ENCODE assay signal across 8 mouse cellular contexts in the genomic region with DNA sequence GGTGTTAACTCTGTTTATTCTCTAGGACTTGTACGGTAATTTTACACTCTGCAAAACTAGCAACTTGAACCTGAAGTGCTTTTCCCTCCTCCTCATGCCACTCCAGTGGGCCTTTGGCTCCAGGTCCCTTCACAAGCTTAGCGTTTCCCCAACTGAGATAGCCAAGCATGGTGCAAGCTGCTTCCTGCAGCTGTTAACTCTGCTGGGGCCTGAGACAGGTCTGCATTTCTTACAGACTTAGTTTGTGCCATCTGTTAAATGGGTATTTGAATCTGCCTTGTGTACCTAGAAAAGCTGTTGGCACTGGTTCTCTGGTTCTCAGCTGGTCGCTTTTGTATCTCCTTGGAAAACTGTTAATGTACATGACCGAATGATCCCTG.
DNase-seq lines count a peak whose midpoint lies in the region; ATAC-seq lines count a peak whose summit lies in the region.

No protein-coding gene starts in this region.

- peak overlapping the region; percentile 93 for H3K4me3 ChIP-seq in megakaryocyte, embryonic 14.5 days (replicated peaks)
- H3K4me3 ChIP-seq in forebrain, embryonic 14.5 days (ENCODE audit: low read depth, low read length) = peak overlapping the region; percentile 35
- peak overlapping the region; percentile 49 for H3K4me3 ChIP-seq in liver, embryonic 15.5 days (replicated peaks)
- peak overlapping the region; percentile 50 for H3K4me3 ChIP-seq in stomach, embryonic 16.5 days (replicated peaks; ENCODE audit: low read length)

- no peak for ATAC-seq in megakaryocyte, adult 5-6 weeks (ENCODE audit: poor library complexity, severe bottlenecking)
- ATAC-seq in forebrain, embryonic 14.5 days = no peak
- ATAC-seq in liver, embryonic 15.5 days (ENCODE audit: insufficient read depth) = no peak
- ATAC-seq in stomach, embryonic 16.5 days (ENCODE audit: insufficient read depth, low FRiP score) = no peak

- H3K4me1 ChIP-seq in megakaryocyte, embryonic 14.5 days = peaks cover 65% of the 10 kb centered on the region
- H3K4me1 ChIP-seq in forebrain, embryonic 14.5 days (ENCODE audit: control insufficient read depth, insufficient read depth, low read length) = peaks cover 10% of the 10 kb centered on the region
- H3K4me1 ChIP-seq in liver, embryonic 15.5 days (replicated peaks) = peaks cover 26% of the 10 kb centered on the region
- H3K4me1 ChIP-seq in stomach, embryonic 16.5 days (ENCODE audit: control insufficient read depth, insufficient read depth, low read length) = peaks cover 53% of the 10 kb centered on the region

- no peaks in the 10 kb centered on the region for H3K9me3 ChIP-seq in megakaryocyte, embryonic 14.5 days
- H3K9me3 ChIP-seq in forebrain, embryonic 14.5 days (replicated peaks; ENCODE audit: control insufficient read depth, low read length) = no peaks in the 10 kb centered on the region
- H3K9me3 ChIP-seq in liver, embryonic 15.5 days (replicated peaks) = no peaks in the 10 kb centered on the region
- H3K9me3 ChIP-seq in stomach, embryonic 16.5 days (replicated peaks; ENCODE audit: control insufficient read depth, low read length) = no peaks in the 10 kb centered on the region

- DNase-seq in forebrain, embryonic 14.5 days (ENCODE audit: low spot score) = no peak
- DNase-seq in urinary bladder, postnatal 10 days (ENCODE audit: low spot score) = no peak
- no peak for DNase-seq in embryo, embryonic 9.5 days (ENCODE audit: extremely low spot score)
- no peak for DNase-seq in layer of hippocampus, adult 9-10 months (ENCODE audit: low spot score)

- no peaks in the 10 kb centered on the region for H3K36me3 ChIP-seq in megakaryocyte, embryonic 14.5 days (replicated peaks; ENCODE audit: low read length)
- no peaks in the 10 kb centered on the region for H3K36me3 ChIP-seq in forebrain, embryonic 14.5 days (ENCODE audit: control insufficient read depth, insufficient read depth, low read length)
- no peaks in the 10 kb centered on the region for H3K36me3 ChIP-seq in liver, embryonic 15.5 days (replicated peaks)
- H3K36me3 ChIP-seq in stomach, embryonic 16.5 days (ENCODE audit: control insufficient read depth, insufficient read depth, low read length) = no peaks in the 10 kb centered on the region

- peaks cover 2% of the 10 kb centered on the region for H3K27me3 ChIP-seq in megakaryocyte, embryonic 14.5 days (replicated peaks)
- H3K27me3 ChIP-seq in forebrain, embryonic 14.5 days (replicated peaks; ENCODE audit: control insufficient read depth, insufficient read depth, low read length) = no peaks in the 10 kb centered on the region
- peaks cover 9% of the 10 kb centered on the region; the same call in 1 of the 2 replicates for H3K27me3 ChIP-seq in liver, embryonic 15.5 days
- H3K27me3 ChIP-seq in stomach, embryonic 16.5 days (ENCODE audit: control insufficient read depth, insufficient read depth, low read length) = no peaks in the 10 kb centered on the region

- peak overlapping the region; percentile 59 for H3K9ac ChIP-seq in forebrain, embryonic 14.5 days (ENCODE audit: low read length)
- no peak overlapping the region for H3K9ac ChIP-seq in liver, embryonic 15.5 days
- peak overlapping the region; percentile 77 for H3K9ac ChIP-seq in stomach, embryonic 16.5 days (ENCODE audit: low read length)

- peak overlapping the region; percentile 66 for H3K4me2 ChIP-seq in forebrain, embryonic 14.5 days (ENCODE audit: low read length)
- H3K4me2 ChIP-seq in liver, embryonic 15.5 days = peak overlapping the region; percentile 84
- peak overlapping the region; percentile 74 for H3K4me2 ChIP-seq in stomach, embryonic 16.5 days (ENCODE audit: low read depth, low read length)

- WGBS in forebrain, embryonic 14.5 days = 45% methylated on average over 4 of the region's 4 CpGs
- WGBS in liver, embryonic 15.5 days (ENCODE audit: insufficient replicate concordance) = 38% methylated on average over 4 of the region's 4 CpGs
- 52% methylated on average over 4 of the region's 4 CpGs for WGBS in stomach, embryonic 16.5 days

- H3K27ac ChIP-seq in forebrain, embryonic 14.5 days (ENCODE audit: low read depth, low read length) = peak overlapping the region; percentile 97
- H3K27ac ChIP-seq in liver, embryonic 15.5 days (replicated peaks) = peak overlapping the region; percentile 78
- peak overlapping the region; percentile 98 for H3K27ac ChIP-seq in stomach, embryonic 16.5 days (ENCODE audit: low read length)

Comparison
In these comparisons a context has a peak if more than half of its experiments do, and no peak if none do; other contexts are left out.
1. H3K4me3 ChIP-seq: peak in every context shown above with its lines; median percentile 93 in megakaryocyte, embryonic 14.5 days; 50 in stomach, embryonic 16.5 days; 49 in liver, embryonic 15.5 days; 35 in forebrain, embryonic 14.5 days.